Mouse (Mus musculus): ENCODE results near the gene P2rx3. TPM values are rescaled to one million over a fixed set of nuclear protein-coding genes. Genes with fewer than 3 reads are reported as not detected.

The P2rx3 gene
- polyA plus RNA-seq, 1 experiment: 4.2 TPM

DNA sequence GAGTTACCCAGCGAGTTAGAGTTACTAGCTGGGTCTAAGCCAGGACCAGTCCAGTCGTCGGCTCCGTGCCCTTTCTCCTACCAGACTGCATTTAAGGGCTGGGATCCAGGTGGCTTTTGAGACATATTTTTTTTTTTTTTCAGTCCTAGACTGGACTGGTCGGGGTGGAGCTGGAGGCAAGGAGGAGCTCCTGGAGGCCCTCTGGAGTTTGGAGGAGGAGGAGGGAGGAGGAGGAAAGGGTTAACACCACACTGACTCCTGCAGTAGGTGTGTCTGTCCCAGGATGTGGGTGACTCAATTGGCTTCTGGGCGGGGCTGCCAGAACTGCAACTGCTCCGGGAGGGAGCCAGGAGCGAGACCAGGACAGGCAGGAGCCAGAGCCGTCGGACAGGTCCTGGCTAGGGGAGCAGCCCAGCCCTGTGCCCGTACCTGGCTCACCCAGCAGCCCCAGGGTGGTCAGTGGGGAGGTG, 23.4 kb upstream of the P2rx3 start:
- peak overlapping the region; percentile 35 for H3K4me3 ChIP-seq (ENCODE audit: insufficient read depth, low read length)
- H3K4me1 ChIP-seq (ENCODE audit: control insufficient read depth, insufficient read depth, low read length): peaks cover 17% of the 10 kb centered on the region; the same call in 1 of the 2 replicates
- TF ChIP-seq POLR2A (IDR thresholded peaks at IDR 0.05; ENCODE audit: low read depth, low read length): peak; percentile 73
- no peak for TF ChIP-seq CTCF (IDR thresholded peaks at IDR 0.05; ENCODE audit: borderline replicate concordance, insufficient read depth, low read length)
- peak overlapping the region; percentile 56 for H3K27ac ChIP-seq (ENCODE audit: insufficient read depth, low read length)

DNA sequence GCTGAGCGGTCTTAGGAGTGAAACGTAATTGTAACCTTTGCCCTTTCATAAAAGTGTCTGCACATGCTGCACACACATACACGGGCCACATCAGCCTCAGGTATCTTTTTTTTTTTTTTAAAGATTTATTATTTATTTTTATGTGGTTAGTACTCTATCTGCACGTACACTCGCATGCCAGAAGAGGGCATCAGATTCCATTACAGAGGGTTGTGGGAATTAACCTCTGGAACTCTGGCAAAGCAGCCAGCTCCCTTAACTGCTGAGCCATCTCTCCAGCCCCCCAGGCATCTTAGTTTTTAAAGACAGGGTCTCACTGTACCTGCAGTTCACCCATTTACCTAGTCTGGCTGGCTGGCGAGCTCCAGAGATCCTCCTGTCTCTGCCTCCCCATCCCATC, 22.4 kb upstream of the P2rx3 start:
- TF ChIP-seq POLR2A (IDR thresholded peaks at IDR 0.05; ENCODE audit: low read depth, low read length) (no peak), CTCF (IDR thresholded peaks at IDR 0.05; ENCODE audit: borderline replicate concordance, insufficient read depth, low read length) (no peak)
- no peak overlapping the region for H3K4me3 ChIP-seq (ENCODE audit: insufficient read depth, low read length)
- peak overlapping the region; percentile 56 for H3K27ac ChIP-seq (ENCODE audit: insufficient read depth, low read length)
- H3K4me1 ChIP-seq (ENCODE audit: control insufficient read depth, insufficient read depth, low read length): peaks cover 14% of the 10 kb centered on the region; the same call in 1 of the 2 replicates

DNA sequence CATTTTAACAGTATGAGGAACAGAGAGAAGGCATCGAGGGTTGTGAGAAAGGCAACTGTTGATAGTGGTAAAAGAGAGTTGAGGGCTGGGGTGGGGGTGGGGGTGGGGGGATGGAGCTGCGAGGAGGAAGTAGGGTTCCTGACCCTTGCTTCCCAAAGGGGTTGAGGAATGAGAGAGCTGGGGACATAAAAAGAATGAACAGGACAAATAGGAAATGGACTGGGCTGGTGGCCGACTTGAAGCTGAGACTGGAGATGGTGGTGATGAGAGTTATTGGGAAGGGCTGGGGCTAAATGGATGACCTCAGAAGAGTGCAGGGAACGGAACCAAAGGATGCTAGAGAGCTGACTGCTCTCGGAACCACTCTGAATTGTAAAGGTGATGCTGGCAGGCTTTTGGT, 19.4 kb upstream of the P2rx3 start:
- TF ChIP-seq POLR2A (IDR thresholded peaks at IDR 0.05; ENCODE audit: low read depth, low read length) (no peak), CTCF (IDR thresholded peaks at IDR 0.05; ENCODE audit: borderline replicate concordance, insufficient read depth, low read length) (no peak)
- peaks cover 19% of the 10 kb centered on the region; the same call in 1 of the 2 replicates for H3K4me1 ChIP-seq (ENCODE audit: control insufficient read depth, insufficient read depth, low read length)
- no peak overlapping the region for H3K27ac ChIP-seq (ENCODE audit: insufficient read depth, low read length)
- H3K4me3 ChIP-seq (ENCODE audit: insufficient read depth, low read length): no peak overlapping the region

DNA sequence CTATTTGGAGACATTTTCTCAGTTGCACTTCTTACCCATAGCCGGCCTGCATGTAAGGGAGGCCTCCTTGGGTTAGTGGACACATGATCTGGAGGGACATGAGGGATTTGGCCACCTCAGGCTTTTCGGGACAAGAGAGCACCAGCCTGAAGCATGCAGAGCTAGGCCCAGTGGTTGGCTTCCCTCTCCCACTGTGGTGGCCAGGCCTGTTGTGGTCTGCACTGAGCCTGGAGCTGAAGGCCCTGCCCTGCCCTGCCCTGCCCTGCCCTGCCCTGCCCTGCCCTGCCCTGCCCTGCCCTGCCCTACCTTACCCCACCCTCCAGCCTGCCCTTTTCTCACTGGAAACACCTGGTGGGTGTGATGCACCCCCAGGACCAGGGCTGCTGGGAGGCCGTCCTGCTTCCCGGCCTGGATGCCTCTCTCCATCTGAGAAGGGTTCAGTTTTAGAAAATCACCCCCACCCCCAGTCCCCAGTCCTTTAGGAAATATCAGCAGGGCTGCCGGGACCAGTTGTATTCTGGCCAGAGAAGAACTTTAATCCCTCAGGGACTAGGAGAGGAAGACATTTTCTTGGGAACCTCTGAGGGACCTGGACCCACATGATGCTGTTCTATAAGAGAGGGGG, 16.0 kb upstream of the P2rx3 start:
- Histone ChIP-seq H3K4me1 (ENCODE audit: control insufficient read depth, insufficient read depth, low read length) (peaks cover 17% of the 10 kb centered on the region; the same call in 1 of the 2 replicates), H3K4me3 (ENCODE audit: insufficient read depth, low read length) (peak overlapping the region; percentile 57), H3K27ac (ENCODE audit: insufficient read depth, low read length) (no peak overlapping the region)
- TF ChIP-seq POLR2A (IDR thresholded peaks at IDR 0.05; ENCODE audit: low read depth, low read length) (no peak), CTCF (IDR thresholded peaks at IDR 0.05; ENCODE audit: borderline replicate concordance, insufficient read depth, low read length) (no peak)

DNA sequence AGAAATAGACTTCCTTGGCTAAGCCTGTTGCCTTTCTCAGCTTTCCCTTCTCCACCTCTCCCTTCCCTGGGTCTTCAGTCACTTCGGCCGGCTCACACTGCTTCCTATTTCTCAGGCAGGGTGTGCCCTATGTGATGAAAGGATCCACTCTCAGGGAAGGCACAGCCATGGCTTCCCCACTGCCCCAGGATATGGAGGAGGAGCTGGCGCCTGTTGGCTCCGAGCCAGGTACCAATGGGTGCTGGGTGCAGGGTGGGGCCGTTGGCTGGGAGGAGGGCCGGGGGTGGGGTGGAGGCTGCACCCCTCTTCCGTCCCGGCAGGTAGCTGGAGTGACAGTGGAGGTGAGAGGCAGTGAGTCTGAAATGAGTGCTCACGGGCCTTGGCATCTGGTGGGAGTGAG, 13.5 kb upstream of the P2rx3 start:
- Histone ChIP-seq H3K4me3 (ENCODE audit: insufficient read depth, low read length) (peak overlapping the region; percentile 57), H3K4me1 (ENCODE audit: control insufficient read depth, insufficient read depth, low read length) (peaks cover 19% of the 10 kb centered on the region; the same call in 1 of the 2 replicates), H3K27ac (ENCODE audit: insufficient read depth, low read length) (peak overlapping the region; percentile 94)
- TF ChIP-seq CTCF (IDR thresholded peaks at IDR 0.05; ENCODE audit: borderline replicate concordance, insufficient read depth, low read length) (no peak), POLR2A (IDR thresholded peaks at IDR 0.05; ENCODE audit: low read depth, low read length) (no peak; the same call in 1 of the 2 replicates)

DNA sequence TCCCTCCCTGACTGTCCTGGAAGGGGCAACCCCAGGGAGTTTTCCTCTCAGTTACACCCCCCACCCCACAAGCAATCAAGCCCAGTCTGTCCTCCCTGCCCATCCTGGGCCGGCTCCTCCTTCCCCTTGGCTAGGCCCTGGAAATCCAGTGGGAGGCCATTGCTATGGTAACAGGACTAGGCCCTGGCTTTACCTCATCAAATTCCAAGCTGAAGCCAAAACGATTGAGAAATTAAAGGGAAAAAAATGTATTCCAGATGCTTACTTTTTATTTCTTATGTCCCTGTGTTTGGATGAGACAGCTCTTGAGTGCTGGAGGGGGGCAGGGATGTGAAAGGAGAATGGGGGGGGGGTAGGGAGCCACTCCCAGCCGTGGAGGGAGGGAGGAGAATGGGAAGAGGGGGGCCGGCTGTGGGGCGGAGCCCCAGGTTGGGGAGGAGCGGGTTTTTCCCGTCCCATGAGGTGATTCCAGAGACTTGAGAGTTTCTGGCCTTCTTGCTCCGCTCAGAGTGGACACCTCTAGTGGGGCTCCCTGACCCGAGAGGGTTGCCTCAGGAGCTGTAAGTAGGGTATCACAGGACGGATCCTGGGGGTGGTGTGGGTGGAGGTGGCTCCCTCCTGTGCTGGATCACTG, 12.9 kb upstream of the P2rx3 start:
- Histone ChIP-seq H3K4me1 (ENCODE audit: control insufficient read depth, insufficient read depth, low read length) (peaks cover 13% of the 10 kb centered on the region; the same call in 1 of the 2 replicates), H3K4me3 (ENCODE audit: insufficient read depth, low read length) (peak overlapping the region; percentile 57), H3K27ac (ENCODE audit: insufficient read depth, low read length) (peak overlapping the region; percentile 98)
- peak; percentile 83 for TF ChIP-seq POLR2A (IDR thresholded peaks at IDR 0.05; ENCODE audit: low read depth, low read length)
- TF ChIP-seq CTCF (IDR thresholded peaks at IDR 0.05; ENCODE audit: borderline replicate concordance, insufficient read depth, low read length): no peak

DNA sequence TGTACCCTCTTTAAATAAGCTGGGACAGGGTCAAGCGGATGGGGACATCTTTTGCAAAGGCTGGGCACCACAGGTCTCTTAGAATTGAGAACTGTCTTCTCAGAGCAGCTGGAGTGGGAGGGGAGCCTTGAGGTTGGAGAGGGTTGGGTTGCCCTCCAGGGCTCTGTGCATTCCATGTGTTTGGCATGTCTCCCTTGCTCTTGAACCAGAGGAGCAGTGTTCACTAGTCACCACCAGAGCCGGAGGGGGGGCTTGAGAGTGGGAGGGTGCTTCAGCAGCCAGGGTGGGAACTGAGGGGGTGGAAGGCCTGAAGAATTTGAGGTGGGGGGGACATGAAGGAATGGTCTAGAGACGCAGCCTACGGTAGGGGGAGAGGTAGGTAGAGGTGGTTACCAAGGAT, 12.0 kb upstream of the P2rx3 start:
- TF ChIP-seq CTCF (IDR thresholded peaks at IDR 0.05; ENCODE audit: borderline replicate concordance, insufficient read depth, low read length) (no peak), POLR2A (IDR thresholded peaks at IDR 0.05; ENCODE audit: low read depth, low read length) (peak; percentile 31; the same call in 1 of the 2 replicates)
- Histone ChIP-seq H3K4me3 (ENCODE audit: insufficient read depth, low read length) (peak overlapping the region; percentile 70), H3K4me1 (ENCODE audit: control insufficient read depth, insufficient read depth, low read length) (peaks cover 13% of the 10 kb centered on the region; the same call in 1 of the 2 replicates), H3K27ac (ENCODE audit: insufficient read depth, low read length) (peak overlapping the region; percentile 98)

DNA sequence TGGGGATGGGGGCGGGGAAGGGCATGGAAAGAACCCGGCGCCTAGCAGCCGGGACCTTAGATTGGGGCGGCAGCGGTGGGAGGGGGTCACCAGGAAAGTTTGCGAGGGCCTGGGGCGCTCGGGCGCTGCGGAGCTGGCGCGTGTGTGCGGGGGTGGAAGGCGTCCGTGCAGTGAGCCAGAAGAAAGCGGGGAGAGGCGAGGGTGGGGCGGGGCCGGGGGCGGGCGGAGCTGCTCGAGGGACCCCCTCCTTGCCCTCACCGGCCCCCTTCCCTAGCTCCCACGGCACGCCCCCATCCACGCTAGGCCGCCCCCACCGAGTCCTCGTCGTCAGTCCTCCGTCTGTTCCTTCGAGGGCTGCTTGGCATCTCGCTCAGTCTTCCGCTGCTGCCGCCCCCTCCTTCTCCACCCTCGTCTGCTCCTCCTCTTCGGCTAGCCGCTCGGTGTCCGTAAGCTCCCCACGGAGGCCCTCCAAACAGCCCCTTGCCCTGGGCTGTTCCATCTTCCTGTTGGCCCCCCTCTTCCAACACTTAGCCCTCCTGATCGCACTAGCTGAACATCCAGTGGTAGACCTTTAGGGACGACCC, 11.0 kb upstream of the P2rx3 start:
- Histone ChIP-seq H3K4me3 (ENCODE audit: insufficient read depth, low read length) (peak overlapping the region; percentile 70), H3K4me1 (ENCODE audit: control insufficient read depth, insufficient read depth, low read length) (peaks cover 11% of the 10 kb centered on the region; the same call in 1 of the 2 replicates), H3K27ac (ENCODE audit: insufficient read depth, low read length) (peak overlapping the region; percentile 98)
- peak; percentile 84 for TF ChIP-seq POLR2A (IDR thresholded peaks at IDR 0.05; ENCODE audit: low read depth, low read length)
- no peak for TF ChIP-seq CTCF (IDR thresholded peaks at IDR 0.05; ENCODE audit: borderline replicate concordance, insufficient read depth, low read length)

DNA sequence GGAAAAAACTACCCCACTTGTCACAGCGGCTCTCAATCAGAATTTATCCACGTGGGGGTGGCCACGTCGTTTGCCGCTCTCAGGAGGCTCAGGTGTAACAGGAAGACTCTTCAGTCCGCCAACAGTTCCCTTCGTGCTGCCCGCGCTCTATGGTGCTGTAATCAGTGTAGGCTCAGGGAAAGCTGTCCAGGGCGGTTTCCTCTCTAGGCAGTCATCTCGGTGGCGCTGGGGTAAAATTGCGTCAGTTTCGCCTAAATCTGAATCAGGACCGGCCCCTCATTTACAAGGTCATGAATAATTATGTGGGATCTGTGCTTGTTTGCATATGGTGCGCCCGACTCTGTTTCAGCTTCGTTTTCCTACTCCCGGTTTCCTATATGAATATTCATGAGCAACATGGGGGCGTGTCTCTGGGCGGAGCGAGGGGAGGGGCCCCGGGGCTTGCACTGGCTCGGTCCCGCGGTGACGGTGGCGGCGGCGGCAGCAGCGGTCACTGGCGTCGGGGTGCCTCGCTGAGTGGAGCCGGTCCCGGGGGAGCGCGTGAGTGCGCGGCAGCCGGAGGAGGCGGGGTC, 10.4 kb upstream of the P2rx3 start, which contains the start of gene Tnks1bp1:
TSS of gene Tnks1bp1 (plus strand) at position 427 of the 572 bp plus-strand sequence.
- TF ChIP-seq CTCF (IDR thresholded peaks at IDR 0.05; ENCODE audit: borderline replicate concordance, insufficient read depth, low read length): no peak
- TF ChIP-seq POLR2A (IDR thresholded peaks at IDR 0.05; ENCODE audit: low read depth, low read length): peak; percentile 31
- Histone ChIP-seq H3K4me3 (ENCODE audit: insufficient read depth, low read length) (peak within 1 kb of the TSS; percentile 70), H3K27ac (ENCODE audit: insufficient read depth, low read length) (peak within 1 kb of the TSS; percentile 98), H3K4me1 (ENCODE audit: control insufficient read depth, insufficient read depth, low read length) (peaks cover 11% of the 10 kb centered on the region; the same call in 1 of the 2 replicates)

All from embryonic fibroblast, embryonic 13.5 days (primary cell).